Mouse (Mus musculus) regulatory T cell (primary cell): ENCODE data around the gene Lhx1.

Experiments used
- in situ Hi-C: fragments of 300-600 bp; cut with MboI, MseI; formaldehyde crosslinking; loops from one replicate; pipeline ENCODE4 v1.15.1; 2025; ENCODE audit warnings: high pct_unique_total_duplicates

Lhx1 gene

DNA sequence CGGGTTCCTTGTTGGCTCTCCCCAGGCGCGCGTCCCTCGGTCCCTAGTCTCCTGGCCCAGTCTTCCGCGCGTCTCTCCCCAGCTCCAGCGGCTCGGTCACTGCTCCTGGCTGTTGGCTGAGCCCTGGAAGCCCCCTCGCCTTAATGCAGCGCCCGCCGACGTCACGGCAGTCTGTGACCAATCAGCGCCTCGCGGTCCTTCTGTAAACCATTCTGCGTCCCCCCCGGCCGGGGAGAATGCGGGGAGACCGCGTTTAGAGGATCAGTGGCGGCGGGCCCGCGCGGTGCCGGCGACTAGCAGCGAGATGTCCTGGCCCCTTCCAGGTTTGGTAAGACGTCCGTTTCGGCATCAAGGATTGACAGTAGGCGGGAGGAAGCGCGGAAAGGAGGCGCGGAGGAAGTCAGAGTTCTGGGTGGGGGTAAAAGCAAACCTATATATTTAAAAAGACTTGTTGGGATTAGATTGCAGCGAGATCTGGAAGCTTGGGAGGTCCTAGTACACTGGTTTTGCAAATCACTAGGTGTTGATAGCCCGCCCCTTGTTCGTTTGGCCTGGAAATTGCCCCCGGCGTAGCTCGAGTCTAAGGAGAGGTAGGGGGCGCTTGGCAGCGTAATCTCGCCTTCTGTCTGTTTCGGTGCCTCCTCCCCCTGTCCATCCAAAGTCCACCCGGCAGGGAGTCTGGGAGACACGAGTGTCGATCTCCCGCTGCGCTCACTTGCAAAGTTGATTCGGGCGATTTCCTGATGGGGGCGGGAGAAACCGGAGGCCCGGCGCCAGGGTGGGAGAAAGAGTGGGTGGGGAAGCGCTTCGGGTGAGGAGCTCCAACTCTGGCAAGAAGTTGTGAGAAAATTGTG is at the start of gene Lhx1:
TSS of gene Lhx1 (minus strand) at position 115 of the 854 bp plus-strand sequence.
- in situ Hi-C loops: no loop called here

DNA sequence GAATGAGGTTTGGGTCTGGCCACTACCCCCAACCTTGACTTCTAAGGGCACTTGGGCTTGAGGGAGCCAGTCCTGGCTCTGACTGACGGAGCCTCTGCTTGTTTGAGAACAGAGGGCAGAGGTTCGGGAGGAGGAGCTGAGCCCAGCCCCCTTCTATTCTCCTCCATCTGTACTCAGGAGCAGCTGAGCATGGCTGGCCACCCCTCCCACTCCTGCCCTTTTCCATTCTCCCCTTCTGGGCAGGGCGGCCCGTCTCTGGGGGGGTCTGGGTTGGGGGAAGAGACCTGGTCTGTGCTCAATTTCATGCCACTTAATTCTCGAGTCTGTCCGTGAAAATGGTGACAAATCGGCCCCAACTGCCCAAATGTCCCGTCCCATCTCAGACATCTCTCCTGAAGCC is 49.5 kb upstream of the Lhx1 start:
- in situ Hi-C loops: no loop called here

DNA sequence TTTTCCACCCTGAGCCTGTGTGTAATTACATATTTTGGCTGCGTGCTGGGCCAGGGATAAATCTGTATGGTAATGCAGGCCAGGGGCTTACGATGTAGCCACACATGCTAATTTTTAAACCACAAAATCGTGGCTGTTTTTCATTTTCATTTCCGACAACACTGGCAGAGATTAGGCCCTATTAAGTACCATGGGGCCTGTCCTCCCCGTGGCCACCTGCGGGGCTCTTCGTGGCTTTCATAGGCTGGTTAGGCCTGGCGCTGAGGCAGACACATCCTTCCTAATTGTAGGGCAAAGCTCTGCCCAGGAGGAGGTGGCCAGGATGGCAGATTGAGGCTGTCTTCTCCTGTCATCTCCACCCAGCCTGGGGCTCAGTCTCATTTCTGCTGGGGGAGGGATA is 48.3 kb upstream of the Lhx1 start:
- in situ Hi-C loops: no loop called here

DNA sequence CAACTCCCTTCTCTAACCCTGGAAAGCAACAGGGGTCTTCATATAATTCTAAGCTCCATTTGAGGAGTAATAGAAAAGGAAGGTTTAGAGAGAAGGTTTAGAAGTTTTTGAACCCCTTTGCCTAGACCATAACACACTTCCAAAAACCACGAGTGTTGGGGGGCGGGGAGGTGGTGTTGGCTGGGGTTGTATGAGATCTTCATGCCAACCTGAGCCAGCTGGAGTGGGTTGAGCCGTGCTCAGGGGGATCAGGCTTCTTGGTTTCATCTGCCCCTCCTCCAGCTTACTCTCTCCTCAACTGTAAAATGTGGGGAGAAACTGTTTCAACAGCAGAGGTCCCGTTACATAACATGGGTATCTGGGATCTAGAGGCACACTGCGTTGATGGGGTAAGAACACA is 45.5 kb upstream of the Lhx1 start:
- in situ Hi-C loops: no loop called here

DNA sequence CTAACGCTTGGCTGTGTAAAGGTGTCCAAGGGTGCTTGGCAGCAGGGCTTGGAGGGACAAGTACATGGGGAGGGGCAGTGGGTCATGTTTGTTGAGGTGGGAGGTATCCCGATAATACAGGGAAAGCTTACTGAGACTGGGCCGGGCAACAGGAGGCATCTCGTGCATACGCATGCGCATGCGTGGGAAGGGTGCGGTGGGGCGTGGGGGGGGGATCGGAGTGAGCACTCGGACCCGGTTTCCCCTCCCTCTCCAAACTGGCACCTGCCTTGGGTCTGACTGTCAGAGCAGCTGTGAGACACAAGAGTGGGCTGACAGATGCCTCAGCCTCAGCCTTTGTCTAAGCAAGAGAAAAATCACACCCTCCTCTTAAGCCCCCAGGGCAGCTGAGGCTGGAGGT is 45.1 kb upstream of the Lhx1 start:
- in situ Hi-C loops: no loop called here

DNA sequence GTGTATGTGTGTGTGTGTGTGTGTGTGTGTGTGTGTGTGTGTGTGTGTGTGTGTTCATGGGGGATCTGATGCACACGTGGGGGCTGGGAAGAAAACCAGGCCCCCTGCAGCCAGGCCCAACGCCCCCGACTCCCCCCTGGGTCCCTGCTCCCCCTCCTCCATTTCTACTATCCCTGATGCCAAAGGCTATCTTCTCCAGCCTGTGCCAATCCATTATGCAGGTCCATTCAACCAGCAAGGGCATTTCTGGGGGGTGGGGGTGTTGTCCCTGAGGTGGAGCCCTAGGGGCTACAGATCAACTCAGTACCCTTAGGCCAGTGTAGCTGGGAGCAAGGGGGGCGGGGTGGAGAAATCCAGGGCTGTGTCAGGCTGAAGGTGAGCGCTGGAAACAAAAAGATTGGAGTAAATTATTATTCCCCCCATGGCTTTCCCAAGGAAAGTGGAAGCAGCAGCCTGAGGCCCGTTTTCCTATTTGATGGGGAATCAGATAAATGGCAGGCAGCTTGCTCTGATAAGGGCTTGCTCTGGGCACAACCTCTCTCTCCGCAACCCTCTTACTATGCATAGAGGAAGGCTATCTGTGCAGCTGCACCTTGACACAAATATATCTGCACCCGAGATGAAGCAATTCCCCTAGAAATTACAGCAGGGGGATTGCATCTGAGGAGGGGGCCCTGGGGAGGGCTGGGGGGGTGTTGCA is 43.9 kb upstream of the Lhx1 start:
- in situ Hi-C loops: no loop called here

DNA sequence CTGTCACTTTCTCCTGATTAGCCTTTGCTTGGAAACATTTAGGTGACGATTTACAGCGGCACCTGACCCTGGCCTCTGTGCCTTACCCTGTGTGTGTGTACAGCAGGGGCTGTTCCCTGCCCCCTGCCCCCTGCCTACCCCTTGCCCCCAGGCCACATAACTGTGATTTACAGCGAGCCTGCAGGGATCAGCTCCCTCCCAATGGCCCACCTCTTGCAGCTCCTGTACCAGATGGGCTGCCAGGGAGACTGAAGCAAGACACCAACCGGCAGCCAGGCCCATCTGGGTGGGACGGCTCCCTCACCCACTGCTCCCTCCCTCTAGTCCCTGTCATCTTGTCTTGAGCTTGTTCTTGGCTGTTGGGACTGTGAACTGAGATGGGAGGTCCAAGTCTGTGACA is 43.1 kb upstream of the Lhx1 start:
- in situ Hi-C loops: no loop called here

DNA sequence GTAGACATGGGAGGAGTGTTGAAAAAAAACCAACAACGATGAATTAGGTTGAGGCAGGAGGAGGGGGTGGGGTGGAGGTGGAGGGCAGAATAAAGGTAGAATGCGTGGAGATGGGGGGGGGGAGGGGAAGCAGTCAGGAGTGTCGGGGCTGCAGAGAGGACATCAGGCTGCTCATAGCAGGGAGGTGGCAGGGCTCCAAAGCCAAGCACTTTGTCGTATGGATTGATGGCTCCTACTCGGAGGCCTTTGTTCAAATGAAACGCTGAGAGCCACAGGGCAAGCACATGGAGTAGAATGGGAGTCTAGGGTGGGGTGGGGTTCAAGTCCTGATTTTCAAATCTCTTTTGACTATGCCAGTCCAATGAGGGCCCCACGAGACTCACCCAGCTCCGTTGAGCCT is 41.4 kb upstream of the Lhx1 start:
- in situ Hi-C loops: no loop called here

DNA sequence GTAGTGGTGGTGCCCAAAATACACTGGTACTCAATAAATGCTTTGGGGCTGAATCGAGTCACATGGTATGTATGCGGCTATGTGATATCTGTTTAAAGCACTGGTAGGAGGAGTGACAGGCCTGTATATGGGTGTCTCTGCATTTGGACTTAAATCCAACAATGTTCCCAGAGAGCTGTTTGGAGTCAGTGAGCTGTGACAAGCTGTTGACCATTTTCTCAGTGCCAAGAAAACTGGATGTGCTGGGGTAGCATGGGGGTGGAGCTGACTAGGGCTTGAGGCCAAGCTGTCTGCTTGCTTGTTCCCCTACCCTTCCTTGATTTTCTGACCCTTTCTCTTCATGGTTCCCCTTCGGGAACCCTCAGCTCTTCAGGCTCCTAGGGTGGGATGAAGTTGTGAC is 39.9 kb upstream of the Lhx1 start:
- in situ Hi-C loops: no loop called here

DNA sequence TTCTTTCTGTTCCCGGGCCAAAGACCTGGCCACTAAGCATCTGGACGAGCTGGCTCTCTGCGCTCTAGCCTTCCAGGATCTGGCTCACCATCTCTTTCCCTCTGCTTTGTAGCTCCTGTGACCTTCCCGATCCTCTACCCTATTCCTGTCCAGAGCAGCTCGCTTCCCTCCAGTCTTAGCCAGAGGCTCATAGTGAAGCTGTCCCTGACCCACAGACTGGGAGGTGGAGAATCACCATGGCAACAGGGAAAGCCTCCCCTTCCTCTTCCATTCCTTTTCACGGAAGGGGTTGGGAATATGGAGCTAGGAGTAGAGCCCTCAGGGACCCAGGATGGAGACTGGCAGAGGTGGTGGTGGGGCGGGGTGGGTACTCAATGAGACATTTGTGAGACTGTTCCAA is 38.0 kb upstream of the Lhx1 start:
- in situ Hi-C loops: no loop called here

DNA sequence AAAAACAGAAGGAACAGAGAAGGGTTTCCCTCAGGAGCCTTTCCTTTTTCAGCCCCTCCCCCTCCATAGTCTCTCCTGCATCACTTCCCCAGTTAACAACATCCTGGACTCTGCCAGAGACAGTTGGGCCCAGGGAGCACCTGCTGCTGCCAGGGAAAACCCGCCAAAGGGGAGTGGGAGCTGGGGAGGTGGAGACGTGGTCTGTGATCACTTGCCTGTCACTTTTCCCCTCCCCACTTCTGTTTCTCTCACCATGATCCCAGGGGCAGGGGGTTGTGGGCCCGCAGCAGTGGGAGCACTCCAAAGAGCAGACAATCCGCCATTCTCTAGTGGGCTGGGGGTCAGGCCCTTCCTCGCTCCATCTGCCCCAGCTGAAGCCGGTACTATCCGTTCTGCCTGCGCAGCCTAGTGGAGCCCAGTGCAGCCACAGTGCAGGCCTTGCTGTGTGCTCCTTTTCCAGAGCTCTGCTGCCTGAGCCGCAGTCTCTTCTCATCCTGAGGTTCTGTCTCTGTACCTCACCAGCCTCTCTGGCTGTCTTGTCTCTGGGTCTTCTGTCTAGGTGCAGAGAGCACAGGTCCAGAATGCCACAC is 37.5 kb upstream of the Lhx1 start:
- in situ Hi-C loops: no loop called here

DNA sequence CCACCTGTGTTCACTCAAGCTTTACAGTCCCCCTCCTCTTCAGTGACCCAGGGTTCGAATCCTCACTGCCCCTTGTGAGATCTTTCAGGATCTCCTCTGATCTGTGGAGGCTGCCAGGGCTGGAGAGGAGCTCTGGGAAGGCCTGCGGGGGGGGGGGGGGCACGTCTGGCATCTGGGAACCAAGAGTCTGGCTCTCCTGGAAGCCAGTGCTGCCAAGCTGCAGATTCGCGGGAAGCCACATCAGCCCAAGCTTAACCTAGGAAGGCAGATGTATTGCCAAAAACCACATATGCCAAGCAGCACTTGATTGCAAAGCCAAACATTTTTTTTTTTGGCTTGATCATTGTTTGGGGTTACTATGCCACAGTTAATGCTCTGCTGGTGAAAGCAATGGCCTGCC is 36.2 kb upstream of the Lhx1 start:
- in situ Hi-C loops: no loop called here

DNA sequence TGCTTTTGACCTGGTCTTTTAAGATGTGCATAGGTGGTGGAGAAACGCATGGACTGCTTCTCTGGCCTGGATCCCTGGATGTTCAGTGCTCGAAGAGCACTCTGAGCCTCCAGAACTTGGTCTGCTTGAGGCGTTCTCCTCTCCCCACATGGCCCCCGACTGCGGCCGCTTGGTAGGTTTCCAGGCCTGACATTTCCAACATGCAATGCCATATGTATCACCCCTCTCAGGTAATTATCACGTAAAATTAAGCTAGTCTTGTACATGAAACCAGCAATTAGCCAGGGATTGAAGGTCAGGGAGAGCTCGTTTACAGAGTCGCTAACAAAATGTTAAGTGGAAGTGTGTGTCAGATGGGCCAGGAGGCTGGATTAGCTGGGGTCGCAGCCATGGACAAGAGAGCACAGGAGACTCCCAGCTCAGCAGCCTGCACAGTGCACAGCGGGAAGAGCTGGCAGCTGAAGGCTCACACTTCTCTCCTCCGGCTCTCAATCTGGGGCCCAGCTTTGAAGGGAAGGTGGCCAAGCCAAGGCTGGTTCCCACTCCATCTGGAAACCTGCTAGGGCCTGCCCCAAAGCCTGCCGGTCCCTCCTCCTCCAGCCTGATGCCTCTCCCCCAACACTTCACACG is 28.6 kb upstream of the Lhx1 start:
- in situ Hi-C loops: no loop called here

DNA sequence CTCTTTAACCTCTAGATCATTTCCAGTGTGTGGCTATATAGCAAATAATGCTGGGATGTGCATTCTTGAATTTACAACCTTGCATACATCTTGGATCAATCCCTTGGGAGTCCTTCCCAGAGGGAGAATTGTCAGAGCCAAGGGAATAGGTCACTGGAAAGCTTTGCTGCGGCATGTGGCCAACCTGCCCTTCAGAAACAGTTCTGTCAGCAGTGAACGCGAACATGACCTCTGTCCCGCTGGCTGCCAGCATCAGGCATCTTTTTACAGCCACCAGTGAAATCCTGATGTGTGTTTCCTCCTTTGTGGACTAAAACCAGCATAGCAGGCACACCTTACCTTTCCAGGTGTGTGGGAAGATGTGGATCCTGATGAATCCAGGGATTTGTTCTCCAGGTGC is 26.0 kb upstream of the Lhx1 start:
- in situ Hi-C loops: no loop called here

DNA sequence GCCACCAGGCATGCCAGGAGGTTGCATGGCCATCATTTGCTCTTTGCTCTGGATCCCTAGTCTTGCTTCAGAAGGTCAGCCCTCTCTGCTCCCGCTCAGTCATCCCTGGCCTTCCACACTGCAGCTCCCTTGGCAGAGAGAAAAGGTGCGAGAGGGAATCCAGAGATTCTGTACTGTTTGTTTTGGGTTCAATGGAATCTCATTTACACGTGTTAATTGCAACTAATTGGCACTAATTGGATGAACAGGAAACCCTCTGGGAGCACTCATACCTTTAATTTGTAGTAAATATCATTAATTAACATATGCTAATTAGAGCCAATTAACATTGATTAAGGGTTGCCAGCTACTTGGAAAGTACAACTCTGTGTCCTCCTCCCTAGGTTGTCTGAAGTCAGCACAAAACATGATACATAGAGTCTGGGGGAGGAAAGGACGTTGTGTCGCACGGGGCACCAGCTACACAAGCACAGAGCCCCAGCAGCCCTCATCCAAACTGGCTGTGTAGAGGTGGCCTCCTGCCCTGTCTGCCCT is 24.0 kb upstream of the Lhx1 start:
- in situ Hi-C loops: no loop called here

DNA sequence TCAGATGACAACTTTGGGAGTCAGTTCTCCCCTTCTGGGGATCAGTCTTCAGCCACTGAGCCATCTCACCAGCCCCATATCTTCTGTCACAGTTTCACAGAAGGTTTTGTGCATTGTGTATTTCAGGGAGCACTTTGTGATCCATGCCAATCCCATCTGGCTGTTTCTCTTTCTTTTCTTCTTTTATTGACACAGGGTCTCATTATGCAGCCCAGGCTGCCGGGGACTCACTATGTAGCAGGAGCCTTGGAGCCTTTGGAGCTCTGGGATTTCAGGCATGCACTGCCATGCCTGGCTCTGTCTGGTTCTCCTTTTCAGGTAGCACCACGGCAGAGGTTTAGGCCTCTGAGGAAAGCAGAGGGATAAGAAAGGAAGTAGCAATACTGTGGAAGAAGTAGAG is 23.0 kb upstream of the Lhx1 start:
- in situ Hi-C loops: no loop called here

DNA sequence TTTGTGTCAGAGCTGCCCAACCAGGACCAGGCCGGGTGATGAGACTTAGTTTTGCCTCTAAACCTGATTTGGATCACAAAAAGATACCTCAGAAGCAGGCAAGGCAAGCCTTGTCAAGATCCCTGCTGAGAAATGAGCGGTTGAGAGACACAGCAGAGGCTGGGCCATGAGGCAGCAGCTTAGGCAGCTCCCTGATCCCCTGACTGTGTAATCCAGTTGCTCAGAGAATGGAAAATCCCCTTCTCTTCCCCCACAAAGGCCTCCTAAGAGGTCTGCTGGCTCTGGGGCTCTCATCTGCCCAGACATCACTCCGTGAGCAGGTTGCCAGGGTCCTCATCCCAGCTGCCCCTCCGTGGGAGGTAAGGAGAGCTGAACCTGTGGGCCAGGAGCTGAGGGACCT is 14.6 kb upstream of the Lhx1 start:
- in situ Hi-C loops: no loop called here

DNA sequence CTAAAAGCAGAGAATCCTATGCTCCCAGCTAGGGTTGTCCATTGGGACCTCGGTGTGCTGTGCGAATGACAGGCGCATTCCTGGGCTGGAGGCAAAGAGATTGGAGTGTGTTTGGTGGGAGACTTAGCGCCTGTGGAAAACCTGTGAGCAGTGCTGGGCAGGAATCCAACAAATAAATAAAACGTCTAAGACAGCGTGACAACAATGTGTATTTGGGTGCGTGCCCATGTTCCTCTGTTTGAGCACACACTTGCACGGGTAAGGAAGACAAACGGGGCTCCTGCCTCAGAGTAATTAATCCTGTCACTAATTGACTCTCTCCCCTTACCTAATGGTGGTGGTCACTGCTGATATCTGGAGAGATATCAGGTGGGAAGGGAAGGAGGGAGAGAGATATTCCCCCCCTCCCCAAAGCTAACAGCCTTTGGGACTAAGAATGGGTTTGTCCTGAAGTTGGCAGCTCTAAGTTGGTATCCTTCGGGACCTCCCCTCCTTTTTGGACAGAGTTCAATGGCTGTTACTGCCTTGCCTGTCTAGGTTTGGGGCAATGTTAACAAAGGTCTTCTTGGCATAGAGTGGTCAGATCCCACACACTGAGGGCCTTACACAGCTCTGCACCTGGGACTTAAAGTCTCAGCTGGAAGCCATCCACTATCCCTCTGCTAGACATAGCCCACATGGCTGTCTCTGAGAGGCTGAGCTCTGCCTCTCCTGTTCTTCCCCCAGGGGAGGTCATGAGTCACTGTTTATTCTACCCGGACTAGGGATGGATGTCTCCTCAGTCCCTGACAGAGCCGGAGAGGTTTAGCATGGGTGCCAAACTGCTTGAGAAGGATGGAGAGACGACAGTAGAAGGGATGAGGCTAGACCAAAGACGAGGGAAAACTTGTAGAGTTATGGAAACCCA is 4.7 kb upstream of the Lhx1 start:
- in situ Hi-C loops: no loop called here

DNA sequence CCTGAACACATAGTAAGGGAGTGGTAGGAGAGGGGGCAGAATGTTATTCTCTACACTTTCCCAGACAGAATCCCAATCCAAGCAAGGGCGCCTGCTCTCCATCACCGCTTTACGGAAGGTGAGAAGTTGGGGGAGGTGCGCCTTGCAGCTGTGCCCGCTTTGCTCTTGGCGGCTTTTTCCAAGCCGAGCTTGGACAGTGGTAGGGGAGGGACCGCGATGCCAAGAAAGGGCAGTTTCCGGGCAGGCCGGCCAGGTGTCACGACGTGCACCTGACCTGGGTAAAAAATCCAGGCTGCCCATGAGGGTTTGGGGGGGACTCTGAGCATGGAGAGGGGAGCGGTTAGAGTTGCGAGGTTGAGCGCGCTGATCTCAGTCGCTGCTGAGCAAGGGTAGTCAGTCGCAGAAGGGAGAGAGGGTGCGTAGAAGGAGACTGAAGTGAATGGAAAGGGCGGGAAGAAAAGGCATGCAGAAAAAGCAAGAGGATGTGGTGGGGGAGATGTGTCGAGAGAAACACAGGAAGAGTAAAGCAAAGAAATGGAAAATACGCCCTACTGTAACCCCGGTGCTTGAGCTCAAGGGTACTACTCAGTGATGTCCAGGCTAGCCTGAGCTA is 3.9 kb upstream of the Lhx1 start:
- in situ Hi-C loops: no loop called here

DNA sequence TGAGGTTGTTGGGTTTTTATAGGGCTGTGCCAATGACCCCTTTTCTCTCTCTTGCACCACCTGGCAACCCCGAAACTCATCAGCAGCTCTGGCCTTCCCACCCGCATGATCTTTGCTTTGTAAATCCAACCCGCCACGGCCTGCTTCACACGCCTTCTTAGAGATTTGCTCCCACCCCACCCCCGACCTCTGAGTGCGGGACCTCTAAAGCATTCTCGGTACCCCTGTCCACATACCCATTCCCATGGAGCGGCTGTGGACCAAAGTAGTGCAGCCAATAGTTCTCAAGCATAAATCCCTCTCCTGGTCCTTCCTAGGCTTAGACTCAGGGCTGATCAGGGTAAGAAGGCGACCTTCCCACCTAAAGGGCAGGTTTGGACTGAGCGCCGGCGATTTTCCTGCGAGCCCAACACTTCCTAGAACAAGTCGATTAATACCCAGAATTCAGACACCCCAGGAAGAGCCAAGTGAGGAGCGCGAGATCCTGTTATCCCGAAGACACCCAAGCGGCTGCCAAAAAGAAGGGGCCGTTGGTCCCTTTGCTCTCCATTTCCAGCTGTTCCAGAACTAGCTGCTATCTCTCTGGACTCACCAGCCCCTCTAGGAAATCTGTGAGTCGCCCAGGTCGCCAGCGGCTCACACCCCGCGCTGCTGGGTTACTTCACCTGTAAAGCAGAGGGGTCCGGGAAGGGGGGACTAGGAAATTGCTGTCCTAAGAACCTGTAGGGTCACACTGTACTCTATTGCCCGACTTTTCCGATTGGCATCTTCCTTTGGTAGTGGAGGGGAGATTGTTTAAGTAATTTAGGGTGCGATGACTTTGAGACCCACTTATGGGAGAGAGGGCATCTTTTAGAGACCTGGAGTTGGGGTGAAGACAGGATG is 1.9 kb upstream of the Lhx1 start:
- in situ Hi-C loops: no loop called here
